Mouse (Mus musculus) olfactory bulb, adult 2 months (tissue): Measurements from ENCODE around the gene Pskh1.

Experiments used
- CTCF ChIP-seq: fragments of 200-500 bp; IDR thresholded peaks from 2 replicates; pipeline ENCODE4 v1.5.1; 2012; ENCODE audit warnings: low read depth, mild to moderate bottlenecking, low read length, moderate library complexity; ENCODE audit not compliant: insufficient read depth
- POLR2A ChIP-seq: fragments of 200-500 bp; IDR thresholded peaks from 2 replicates; pipeline ENCODE4 v1.6.1; 2012; ENCODE audit warnings: mild to moderate bottlenecking, low read depth, low read length, moderate library complexity; ENCODE audit not compliant: insufficient read depth

- TF ChIP-seq CTCF (no peak), POLR2A (no peak)
Observed at GRCm38 (mm10) chr8:105971019-105971720, 70.9 kb downstream of the Pskh1 start.
